Mouse (Mus musculus) heart, embryonic 12.5 days (tissue): ENCODE measurements around the gene Epgn. TPM values are rescaled to one million over a fixed set of nuclear protein-coding genes. Genes with fewer than 3 reads are reported as not detected.

ENCODE experiments used
- ATAC-seq: fragments of 200-750 bp; cut with Nextera tagmentation; 2 replicates; pipeline ENCODE4 v1.8.0; 2017; ENCODE audit warnings: moderate TSS enrichment, moderate library complexity; ENCODE audit not compliant: insufficient number of reproducible peaks, low FRiP score
- H3K27ac ChIP-seq: fragments of 300-500 bp; sonication (generic); 2 replicates; pipeline ENCODE4 v1.5.1; 2016; ENCODE audit warnings: mild to moderate bottlenecking, moderate library complexity; ENCODE audit not compliant: poor library complexity, severe bottlenecking
- H3K27me3 ChIP-seq: fragments of 300-500 bp; sonication (generic); replicated peaks from 2 replicates; pipeline ENCODE4 v1.6.1; 2016; ENCODE audit warnings: mild to moderate bottlenecking, moderate library complexity
- H3K36me3 ChIP-seq: fragments of 300-500 bp; sonication (generic); 2 replicates; pipeline ENCODE4 v1.6.1; 2016; ENCODE audit warnings: mild to moderate bottlenecking, moderate library complexity
- H3K4me1 ChIP-seq: fragments of 300-500 bp; sonication (generic); replicated peaks from 2 replicates; pipeline ENCODE4 v1.6.1; 2016; ENCODE audit warnings: mild to moderate bottlenecking
- H3K4me2 ChIP-seq: fragments of 300-500 bp; sonication (generic); 2 replicates; pipeline ENCODE4 v1.6.1; 2016; ENCODE audit warnings: mild to moderate bottlenecking, moderate library complexity
- H3K4me3 ChIP-seq: fragments of 300-500 bp; sonication (generic); 2 replicates; pipeline ENCODE4 v1.5.1; 2016; ENCODE audit warnings: mild to moderate bottlenecking
- H3K9ac ChIP-seq: fragments of 300-500 bp; sonication (generic); 2 replicates; pipeline ENCODE4 v1.6.1; 2016; ENCODE audit warnings: mild to moderate bottlenecking, moderate library complexity
- H3K9me3 ChIP-seq: fragments of 300-500 bp; sonication (generic); replicated peaks from 2 replicates; pipeline ENCODE4 v1.6.1; 2016; ENCODE audit warnings: mild to moderate bottlenecking, moderate library complexity
- WGBS: fragments of 180-500 bp; shearing (Covaris S2); methylation state at CpG from one replicate; pipeline ENCODE4 v1.1.7; 2016; 5-methylcytosine and 5-hydroxymethylcytosine counted together
- polyA plus RNA-seq: library from polyadenylated mRNA; unstranded; fragments of >200 nt; fragmentation: Nextera tagmentation; extraction: Ambion mirVana; gene quantifications from 2 replicates; pipeline ENCODE4 v1.2.1, GENCODE M21; 2016

Gene Epgn
- polyA plus RNA-seq, 1 experiment from 2014 or later = not detected

DNA sequence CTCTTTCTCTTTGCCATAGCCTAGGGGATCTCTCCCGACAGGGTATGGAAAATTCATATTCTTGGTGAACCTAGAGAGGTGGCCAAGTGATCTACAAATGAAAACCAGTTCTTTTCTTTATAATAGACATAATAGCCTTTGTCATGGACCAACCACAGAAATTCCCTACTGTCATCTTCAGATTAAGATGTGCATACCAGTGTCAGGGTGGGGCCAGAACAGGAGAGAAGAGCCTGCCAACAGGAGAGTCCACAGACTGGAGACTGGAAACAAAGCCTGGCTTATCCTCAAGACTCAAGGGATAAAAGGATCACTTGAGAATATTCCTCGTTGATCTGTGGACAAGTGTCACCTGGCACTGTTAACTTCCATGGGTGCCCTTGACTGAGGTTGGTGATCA, 10.5 kb downstream of the Epgn start:
- no peaks in the 10 kb centered on the region for H3K27me3 ChIP-seq
- H3K4me2 ChIP-seq = no peak overlapping the region
- no peak overlapping the region for H3K4me3 ChIP-seq
- H3K36me3 ChIP-seq = no peaks in the 10 kb centered on the region
- no peak for ATAC-seq
- no peak overlapping the region for H3K9ac ChIP-seq
- H3K4me1 ChIP-seq = peaks cover 9% of the 10 kb centered on the region; the same call in 1 of the 2 replicates
- no peak overlapping the region for H3K27ac ChIP-seq
- H3K9me3 ChIP-seq = no peaks in the 10 kb centered on the region
- WGBS = 61% methylated on average over 2 of the region's 2 CpGs

DNA sequence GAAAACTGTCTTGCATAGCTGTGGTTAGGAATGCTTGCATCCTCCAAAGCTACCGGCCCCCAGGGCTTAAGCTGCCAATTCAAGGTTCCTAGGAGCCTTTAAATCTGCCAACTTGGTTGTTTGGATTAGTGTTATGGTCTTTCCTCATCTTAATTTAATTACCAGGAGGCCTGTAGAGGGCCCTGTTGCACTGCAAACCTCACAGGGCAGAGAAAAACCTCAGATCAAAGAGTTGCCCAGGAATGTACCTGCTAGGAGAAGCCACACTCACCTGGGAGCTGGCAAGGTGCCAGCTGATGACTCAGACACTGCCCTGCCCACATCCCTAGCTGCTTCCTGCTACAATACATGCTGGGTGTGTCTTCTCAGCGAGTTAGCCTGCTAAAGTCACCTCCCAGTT, 11.3 kb downstream of the Epgn start:
- no peak for ATAC-seq
- H3K4me2 ChIP-seq = no peak overlapping the region
- H3K9ac ChIP-seq = no peak overlapping the region
- 16% methylated on average over 2 of the region's 2 CpGs for WGBS
- no peaks in the 10 kb centered on the region for H3K27me3 ChIP-seq
- no peak overlapping the region for H3K27ac ChIP-seq
- no peaks in the 10 kb centered on the region for H3K36me3 ChIP-seq
- peaks cover 9% of the 10 kb centered on the region; the same call in 1 of the 2 replicates for H3K4me1 ChIP-seq
- no peaks in the 10 kb centered on the region for H3K9me3 ChIP-seq
- H3K4me3 ChIP-seq = no peak overlapping the region

DNA sequence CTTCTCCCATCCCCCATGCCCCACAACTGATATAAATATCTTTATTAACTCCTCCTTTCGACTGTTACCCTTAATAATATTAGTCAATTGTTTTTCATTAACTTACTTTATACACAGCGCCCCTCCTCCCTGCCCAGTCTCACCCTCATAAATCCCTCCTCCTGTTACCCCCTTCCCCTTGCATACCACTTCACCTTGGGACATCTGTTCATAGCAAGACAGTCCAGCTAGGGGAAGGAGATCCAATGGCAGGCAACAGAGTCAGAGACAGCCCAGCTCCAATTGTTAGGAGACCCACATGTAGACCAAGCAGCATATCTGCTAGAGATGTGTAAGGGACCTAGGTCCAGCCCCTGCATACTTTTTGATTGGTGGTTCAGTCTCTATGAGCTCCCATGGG, 11.7 kb downstream of the Epgn start:
- 80% methylated on average over 2 of the region's 2 CpGs for WGBS

DNA sequence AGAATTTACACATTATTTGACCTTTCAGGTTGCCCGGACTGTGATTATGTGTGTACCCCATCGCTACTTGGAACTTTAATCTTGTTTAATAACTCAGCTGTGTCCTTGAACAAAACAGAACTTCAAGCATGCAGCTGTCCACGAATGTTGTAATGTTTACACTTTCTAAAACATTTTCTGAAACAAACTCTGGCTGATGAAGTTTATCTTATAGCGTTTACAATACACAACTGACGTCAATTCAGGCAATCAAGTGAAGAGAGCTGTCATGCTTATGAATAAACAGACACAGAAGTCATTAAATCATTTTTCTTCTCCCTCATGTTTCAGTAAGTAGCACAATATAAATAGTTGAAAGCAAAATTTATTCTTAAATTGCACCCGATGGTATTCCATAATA, 20.7 kb downstream of the Epgn start:
- no peak for ATAC-seq
- H3K27me3 ChIP-seq = no peaks in the 10 kb centered on the region
- no peak overlapping the region for H3K4me3 ChIP-seq
- H3K9ac ChIP-seq = no peak overlapping the region
- H3K4me2 ChIP-seq = no peak overlapping the region
- 77% methylated on average over 6 of the region's 6 CpGs for WGBS
- no peaks in the 10 kb centered on the region for H3K4me1 ChIP-seq
- H3K27ac ChIP-seq = no peak overlapping the region
- H3K36me3 ChIP-seq = no peaks in the 10 kb centered on the region
- H3K9me3 ChIP-seq = no peaks in the 10 kb centered on the region

More for the DNA sequence above, 11.7 kb downstream of the Epgn start:
- Histone ChIP-seq H3K4me1 (peaks cover 9% of the 10 kb centered on the region; the same call in 1 of the 2 replicates), H3K27me3 (no peaks in the 10 kb centered on the region), H3K4me3 (no peak overlapping the region), H3K27ac (no peak overlapping the region), H3K36me3 (no peaks in the 10 kb centered on the region), H3K9ac (no peak overlapping the region), H3K9me3 (no peaks in the 10 kb centered on the region), H3K4me2 (no peak overlapping the region)
- no peak for ATAC-seq

DNA sequence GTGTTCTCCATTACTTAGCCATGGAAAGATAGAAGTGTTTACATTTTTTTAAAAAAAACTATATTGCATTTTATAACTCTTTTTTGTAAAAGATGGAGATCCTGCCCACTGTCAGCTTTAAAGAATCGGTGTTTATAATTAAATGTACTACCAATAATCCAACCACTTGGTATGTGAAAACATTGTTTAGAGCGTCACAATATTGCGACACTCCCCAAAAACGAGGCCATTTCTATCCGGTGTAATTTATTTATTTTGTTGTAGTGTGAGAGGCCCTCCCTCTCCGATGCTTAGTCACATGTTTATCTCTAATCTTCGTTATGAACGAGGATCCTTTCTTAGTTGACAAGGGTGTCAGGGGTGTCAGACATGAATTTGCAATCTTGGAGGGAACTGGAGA, 21.1 kb downstream of the Epgn start:
- H3K4me2 ChIP-seq = no peak overlapping the region
- no peaks in the 10 kb centered on the region for H3K9me3 ChIP-seq
- ATAC-seq = no peak
- no peak overlapping the region for H3K9ac ChIP-seq
- no peaks in the 10 kb centered on the region for H3K4me1 ChIP-seq
- H3K4me3 ChIP-seq = no peak overlapping the region
- H3K27ac ChIP-seq = no peak overlapping the region
- H3K36me3 ChIP-seq = no peaks in the 10 kb centered on the region
- H3K27me3 ChIP-seq = no peaks in the 10 kb centered on the region
- 79% methylated on average over 8 of the region's 8 CpGs for WGBS

DNA sequence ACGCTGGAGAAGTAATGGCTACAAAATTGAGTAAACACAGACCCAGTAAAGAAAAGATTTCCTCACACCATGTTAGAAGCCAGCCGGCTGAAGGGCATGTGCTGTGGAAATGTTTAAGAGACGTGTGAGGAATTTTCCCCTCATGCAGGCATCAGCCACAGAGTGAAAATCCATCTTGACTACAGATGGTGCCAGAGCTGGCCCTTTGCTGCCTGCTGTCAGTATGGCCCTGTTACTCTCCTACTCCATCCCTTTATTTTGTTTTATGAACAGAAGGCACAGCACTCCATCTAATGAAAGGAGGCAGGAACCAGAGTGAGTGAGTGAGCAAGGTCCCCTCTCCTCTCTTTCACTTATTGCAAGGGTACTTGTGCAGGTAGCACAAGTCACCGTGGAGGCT, 45.1 kb downstream of the Epgn start:
- WGBS = 62% methylated on average over 4 of the region's 4 CpGs

DNA sequence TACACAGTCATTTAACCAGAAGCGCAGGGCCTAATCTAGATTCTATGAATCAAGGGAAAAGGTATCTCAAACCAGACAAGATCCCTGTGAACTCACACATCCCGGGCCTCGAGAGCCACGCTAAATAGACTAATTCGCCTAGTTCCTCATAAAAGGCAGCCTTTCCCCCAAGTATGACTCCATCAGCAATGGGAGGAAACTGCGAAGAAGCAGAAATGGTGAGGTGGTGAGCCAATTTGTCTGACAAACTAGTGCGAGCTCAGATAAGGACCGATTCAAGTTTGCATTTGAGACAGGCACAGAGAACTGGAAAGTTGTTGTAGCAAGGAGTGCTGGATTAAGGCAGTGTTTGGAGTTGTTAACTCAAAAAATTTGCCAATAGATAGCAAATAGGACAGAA, 46.4 kb downstream of the Epgn start:
- Histone ChIP-seq H3K4me2 (peak overlapping the region; percentile 84), H3K9me3 (no peaks in the 10 kb centered on the region), H3K36me3 (no peaks in the 10 kb centered on the region), H3K4me1 (peaks cover 13% of the 10 kb centered on the region), H3K9ac (no peak overlapping the region), H3K27ac (no peak overlapping the region), H3K27me3 (peaks cover 8% of the 10 kb centered on the region; the same call in 1 of the 2 replicates), H3K4me3 (peak overlapping the region; percentile 53)
- 60% methylated on average over 8 of the region's 8 CpGs for WGBS
- ATAC-seq = no peak

More for the DNA sequence above, 45.1 kb downstream of the Epgn start:
- Histone ChIP-seq H3K4me3 (no peak overlapping the region), H3K4me2 (no peak overlapping the region), H3K9me3 (no peaks in the 10 kb centered on the region), H3K4me1 (peaks cover 13% of the 10 kb centered on the region), H3K27ac (no peak overlapping the region), H3K36me3 (no peaks in the 10 kb centered on the region), H3K27me3 (peaks cover 8% of the 10 kb centered on the region; the same call in 1 of the 2 replicates), H3K9ac (no peak overlapping the region)
- ATAC-seq = no peak

DNA sequence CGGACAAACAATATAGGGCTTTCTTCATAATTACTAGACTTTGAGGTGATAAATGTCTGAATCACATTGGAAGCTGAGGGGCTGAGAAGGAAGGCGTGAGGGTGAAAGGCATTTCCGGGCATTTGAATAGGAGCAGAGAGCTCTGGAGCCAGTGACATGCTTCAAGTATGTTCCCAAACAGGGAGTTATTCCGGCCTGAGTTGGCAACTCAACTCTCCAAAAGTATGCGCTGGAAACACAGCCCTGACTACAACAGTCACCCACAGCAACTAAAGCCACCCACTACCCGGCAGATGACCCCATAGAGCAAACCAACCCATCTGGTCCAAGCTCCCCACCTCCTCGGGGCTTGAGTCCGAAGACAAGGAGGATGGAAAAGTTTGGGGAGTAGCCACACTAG, 46.8 kb downstream of the Epgn start:
- Histone ChIP-seq H3K9me3 (no peaks in the 10 kb centered on the region), H3K27me3 (peaks cover 8% of the 10 kb centered on the region; the same call in 1 of the 2 replicates), H3K36me3 (no peaks in the 10 kb centered on the region), H3K9ac (peak overlapping the region; percentile 66), H3K27ac (no peak overlapping the region), H3K4me3 (peak overlapping the region; percentile 53), H3K4me1 (peaks cover 13% of the 10 kb centered on the region), H3K4me2 (peak overlapping the region; percentile 84)
- WGBS = 25% methylated on average over 8 of the region's 8 CpGs
- ATAC-seq = peak; percentile 36; the same call in 1 of the 2 replicates

DNA sequence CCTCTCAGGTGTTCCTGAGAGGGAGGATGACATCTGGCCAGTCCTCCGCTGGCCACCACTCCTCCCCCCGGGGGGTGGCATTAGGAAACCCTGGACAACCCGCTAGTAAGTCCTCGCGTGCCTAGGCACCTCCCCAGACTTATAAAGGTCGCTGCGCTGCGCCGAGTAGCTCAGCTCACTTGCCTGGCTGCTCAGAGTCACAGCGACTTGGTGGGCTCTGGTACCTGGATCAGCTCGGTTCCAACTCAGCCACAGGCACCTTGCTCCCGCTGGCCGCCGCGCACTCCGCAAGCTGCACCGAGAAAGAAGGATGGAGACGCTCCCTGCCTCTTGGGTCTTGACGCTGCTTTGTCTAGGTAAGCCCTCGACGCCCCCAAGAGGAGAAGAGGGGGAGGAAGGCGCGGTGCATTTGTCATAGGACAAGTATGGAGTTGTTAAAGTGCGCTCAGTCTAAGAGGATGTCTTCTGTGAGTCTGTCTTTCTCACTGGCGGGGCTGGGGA, 47.2 kb downstream of the Epgn start, which contains the start of gene Ereg:
TSS of gene Ereg (plus strand) at position 173 of the 501 bp plus-strand sequence.
- ATAC-seq = peak; percentile 51; the same call in 1 of the 2 replicates

DNA sequence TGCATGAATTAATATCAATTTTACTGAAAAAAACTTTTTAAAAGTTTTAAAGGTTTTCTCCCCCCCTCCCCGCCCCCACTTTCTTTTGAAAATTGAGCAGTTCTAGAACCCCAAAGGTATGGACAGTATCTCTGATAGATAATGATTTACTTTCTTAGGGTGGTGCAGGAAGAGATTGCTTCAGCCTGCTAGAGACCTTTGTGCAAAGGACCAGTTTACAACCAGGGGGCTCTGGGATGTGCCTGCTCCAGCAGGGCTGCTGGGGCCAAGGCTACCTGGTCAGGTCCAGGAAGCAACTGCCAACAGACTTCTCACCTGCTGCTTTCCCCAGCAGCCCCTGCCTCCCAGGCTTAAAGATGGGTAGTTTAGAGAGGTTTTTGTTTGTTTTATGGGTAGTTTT, 47.8 kb downstream of the Epgn start:
- ATAC-seq = no peak
- peaks cover 17% of the 10 kb centered on the region for H3K4me1 ChIP-seq
- peak overlapping the region; percentile 53 for H3K4me3 ChIP-seq
- no peaks in the 10 kb centered on the region for H3K36me3 ChIP-seq
- WGBS = 33% methylated on average over 1 of the region's 1 CpGs
- peaks cover 8% of the 10 kb centered on the region; the same call in 1 of the 2 replicates for H3K27me3 ChIP-seq
- H3K9me3 ChIP-seq = no peaks in the 10 kb centered on the region
- H3K27ac ChIP-seq = no peak overlapping the region
- no peak overlapping the region for H3K9ac ChIP-seq
- H3K4me2 ChIP-seq = peak overlapping the region; percentile 84

More for the DNA sequence above, 47.2 kb downstream of the Epgn start, which contains the start of gene Ereg:
- Histone ChIP-seq H3K36me3 (no peaks in the 10 kb centered on the region), H3K27me3 (peaks cover 8% of the 10 kb centered on the region; the same call in 1 of the 2 replicates), H3K9me3 (no peaks in the 10 kb centered on the region), H3K4me3 (peak within 1 kb of the TSS; percentile 53), H3K27ac (no peak within 1 kb of the TSS), H3K4me2 (peak within 1 kb of the TSS; percentile 84), H3K9ac (peak within 1 kb of the TSS; percentile 66), H3K4me1 (peaks cover 13% of the 10 kb centered on the region)
- 1% methylated on average over 25 of the region's 25 CpGs for WGBS

DNA sequence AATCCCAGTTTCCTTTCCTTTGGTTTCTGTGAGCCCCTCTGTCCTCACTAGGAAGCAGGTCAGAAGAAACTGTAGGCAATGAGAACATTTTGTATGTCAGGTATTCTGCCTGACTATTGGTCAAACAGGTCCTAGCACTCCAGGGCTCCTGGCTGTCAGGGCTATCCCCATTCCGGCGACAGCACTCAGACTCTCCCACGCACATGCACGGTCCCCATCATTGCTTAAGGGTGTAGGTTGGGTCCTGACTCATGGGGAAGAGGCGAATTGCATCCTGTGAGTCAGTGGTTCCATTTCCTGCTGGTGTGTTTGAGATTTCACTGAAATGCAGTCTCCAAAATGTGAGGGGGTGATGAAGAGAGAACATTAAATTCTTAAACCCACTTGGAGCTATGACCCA, 55.8 kb downstream of the Epgn start:
- 56% methylated on average over 5 of the region's 5 CpGs for WGBS
- peaks cover 4% of the 10 kb centered on the region; the same call in 1 of the 2 replicates for H3K4me1 ChIP-seq
- H3K36me3 ChIP-seq = no peaks in the 10 kb centered on the region
- ATAC-seq = no peak
- no peaks in the 10 kb centered on the region for H3K27me3 ChIP-seq
- no peak overlapping the region for H3K4me3 ChIP-seq
- no peaks in the 10 kb centered on the region for H3K9me3 ChIP-seq
- H3K27ac ChIP-seq = no peak overlapping the region
- no peak overlapping the region for H3K4me2 ChIP-seq
- no peak overlapping the region for H3K9ac ChIP-seq
